Mouse (Mus musculus) layer of hippocampus, postnatal 10 days (tissue): ENCODE results near the gene Pidd1. TPM values are rescaled to one million over a fixed set of nuclear protein-coding genes. Genes with fewer than 3 reads are reported as not detected.

Source experiments
- DNase-seq, 2 experiments: peaks; one replicate each; pipeline ENCODE4 v3.0.0; 2021; ENCODE audit warnings: low spot score in 2 of 2
- long read RNA-seq: library from polyadenylated mRNA; stranded (forward); transcript quantifications from one replicate; pipeline ENCODE4 v2.0.0, GENCODE M21; 2023
- total RNA-seq, 2 experiments: library from RNA; stranded (reverse); gene quantifications; 2 replicates each; pipeline ENCODE4 v1.2.3; 2021

Pidd1 gene
- 1 to 10 TPM; 2.1 to 3.8 TPM for total RNA-seq
- long read RNA-seq, partial matches to known transcripts, result 0 of 1 reads
- long read RNA-seq, other reads (novel, unspliced or antisense), result 1 of 1 reads

GRCm38 (mm10) chr7:141443828-141444237, at the start of gene Pidd1:
Pidd1 (minus strand) TSS chr7:141444025.
- DNase-seq, result peak in 1 of 2 experiments; percentile 14

GRCm38 (mm10) chr7:141492738-141493137, 48.9 kb upstream of the Pidd1 start:
- no peak for DNase-seq

GRCm38 (mm10) chr7:141491151-141491550, 47.3 kb upstream of the Pidd1 start:
- no peak for DNase-seq

DNA sequence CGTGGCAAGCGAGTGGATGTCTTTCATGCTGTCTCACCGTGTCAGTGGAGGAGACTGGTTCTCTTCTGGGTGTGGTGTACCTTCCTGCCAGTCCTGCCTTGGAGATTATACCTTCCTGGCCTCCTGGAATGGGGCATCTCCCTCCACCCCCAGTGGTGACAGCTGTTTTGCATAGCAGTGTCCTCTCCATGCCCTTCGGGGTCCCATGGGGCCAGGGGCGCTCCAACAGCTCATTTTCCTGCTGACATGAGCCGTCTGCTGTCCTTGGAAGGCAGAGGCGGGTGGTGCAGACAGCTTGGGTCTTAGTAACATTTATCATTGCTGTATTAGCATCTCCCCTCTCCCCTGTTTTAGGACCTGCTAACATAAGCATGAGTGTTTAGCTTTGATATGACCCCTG, 43.3 kb upstream of the Pidd1 start:
- no peak for DNase-seq

GRCm38 (mm10) chr7:141486239-141486638, 42.4 kb upstream of the Pidd1 start:
- DNase-seq, result no peak

- DNase-seq, result no peak
Measured at GRCm38 (mm10) chr7:141485606-141486005, 41.8 kb upstream of the Pidd1 start.

- DNase-seq, result no peak
Measured at GRCm38 (mm10) chr7:141485186-141485585, 41.4 kb upstream of the Pidd1 start.

DNA sequence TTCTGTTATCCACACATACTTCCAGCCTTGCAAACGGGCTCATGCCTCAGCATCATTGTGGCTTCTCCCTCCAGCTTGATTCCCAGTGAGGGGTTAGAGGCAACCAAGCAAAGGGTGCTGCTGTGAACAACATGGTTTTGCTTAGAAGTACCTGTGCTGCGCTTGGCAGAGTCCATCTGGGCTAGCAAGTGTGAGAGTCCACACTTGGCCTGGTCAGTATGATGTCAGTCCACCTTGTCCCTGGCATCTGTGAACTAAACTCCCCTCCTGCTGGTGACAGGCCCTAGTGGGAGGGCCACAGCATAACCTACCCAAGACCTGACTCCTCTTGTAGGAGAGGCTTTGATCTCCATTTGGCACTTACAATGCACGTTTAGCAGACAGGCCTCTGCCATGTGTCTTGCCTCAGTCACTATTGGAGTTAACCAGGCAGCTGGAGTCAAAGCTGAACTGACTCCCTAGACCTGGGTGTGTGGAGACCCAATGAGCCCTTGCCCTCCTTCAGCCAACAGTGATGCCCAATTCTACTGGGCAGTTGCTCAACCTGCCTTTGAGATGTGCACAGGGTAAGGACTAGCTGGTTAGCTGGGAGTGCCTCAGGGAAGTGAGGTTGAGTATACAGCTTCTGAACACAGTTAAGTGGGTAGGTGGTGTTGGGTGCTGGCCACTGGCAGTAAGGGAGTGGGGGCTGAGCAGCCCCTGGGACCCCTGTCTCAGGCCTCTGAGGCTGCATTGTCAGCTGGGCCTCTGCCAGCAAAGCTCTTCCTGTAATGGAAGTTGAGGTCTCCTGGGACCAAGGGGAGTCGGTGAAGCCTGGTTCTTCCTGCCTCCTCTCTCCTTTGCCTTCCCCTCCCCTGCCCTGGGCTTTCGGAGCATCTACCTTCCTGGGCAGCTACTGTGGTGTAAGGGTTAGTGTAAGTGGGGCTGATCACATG, 40.6 kb upstream of the Pidd1 start:
- no peak for DNase-seq

DNA sequence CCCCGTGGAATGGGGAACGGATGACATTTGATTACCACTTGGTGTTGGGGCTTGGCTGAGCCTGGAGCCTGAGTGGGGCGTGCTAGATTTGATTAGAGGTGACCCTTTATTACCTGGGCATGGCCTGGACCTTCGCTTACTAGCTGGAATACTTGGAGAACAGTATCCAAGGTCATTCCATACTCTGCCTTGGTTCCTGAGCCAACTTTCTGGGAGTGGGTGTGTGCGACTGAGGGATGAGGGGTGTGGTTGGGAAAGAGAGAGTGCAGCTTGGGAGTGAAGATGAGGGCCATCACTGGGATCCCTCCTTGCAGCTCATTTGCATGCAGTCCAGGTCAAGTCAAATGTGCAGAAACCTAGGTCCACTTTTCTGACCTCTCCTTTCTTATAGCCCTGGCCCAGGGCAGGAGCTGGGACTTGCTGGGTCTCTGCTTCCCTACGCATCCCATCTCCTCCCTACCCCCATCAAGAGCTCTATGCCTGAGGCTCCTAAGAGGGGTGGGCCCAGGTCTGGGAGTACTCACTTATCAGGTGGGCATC, 39.4 kb upstream of the Pidd1 start:
- DNase-seq, result no peak

DNA sequence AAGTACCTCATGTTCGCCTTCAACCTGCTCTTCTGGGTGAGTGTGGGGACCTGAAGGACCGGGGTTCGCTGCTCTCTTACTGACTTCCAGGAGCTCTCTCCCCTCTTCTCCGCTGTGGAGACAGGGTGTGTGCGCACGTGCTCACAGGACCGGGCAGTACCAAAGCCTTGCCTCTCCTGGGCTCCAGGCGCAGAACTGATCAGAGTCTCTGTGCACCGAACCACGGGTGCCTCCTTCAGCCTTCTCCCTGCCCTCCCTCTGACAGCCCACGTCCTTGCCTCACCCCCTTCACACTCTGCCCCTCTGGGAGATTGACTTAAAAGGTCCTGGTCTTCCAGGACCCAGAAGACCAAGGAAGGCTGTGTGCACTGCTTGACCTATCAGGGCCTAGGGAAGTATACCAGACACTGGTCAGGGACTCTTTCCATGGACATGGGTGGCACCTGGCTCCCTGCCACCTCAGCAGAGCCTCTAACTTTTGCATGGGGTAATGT, 38.8 kb upstream of the Pidd1 start:
- no peak for DNase-seq

GRCm38 (mm10) chr7:141481498-141482401, 37.9 kb upstream of the Pidd1 start:
- DNase-seq, result peak; percentile 60 to 63

GRCm38 (mm10) chr7:141480842-141481497, 37.1 kb upstream of the Pidd1 start:
- DNase-seq, result peak; percentile 71 to 77

DNA sequence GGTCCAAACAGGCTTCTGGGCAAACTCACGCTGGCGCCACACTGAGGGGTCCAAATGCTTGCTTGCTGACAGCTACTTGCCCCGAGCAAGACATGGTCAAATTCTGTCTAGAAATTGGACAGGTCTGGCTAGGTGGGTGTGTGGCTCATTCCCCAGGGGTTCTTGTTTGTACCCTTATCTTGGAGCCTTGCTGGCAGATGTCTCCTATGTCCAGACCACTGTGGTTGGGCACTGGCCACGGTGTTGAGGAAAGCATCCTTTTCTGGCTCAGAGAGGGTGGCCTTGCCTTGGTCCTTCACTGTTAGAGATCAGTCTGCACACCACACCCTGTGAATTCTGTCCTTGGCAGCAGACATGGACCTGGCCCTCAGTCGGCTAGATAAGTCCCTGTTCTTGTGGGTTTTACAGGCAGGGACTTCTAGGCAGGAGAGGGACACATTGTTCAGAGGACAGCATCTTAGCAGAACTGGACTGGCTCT, 34.5 kb upstream of the Pidd1 start:
- DNase-seq, result no peak

GRCm38 (mm10) chr7:141477578-141478269, 33.9 kb upstream of the Pidd1 start:
- DNase-seq, result no peak

GRCm38 (mm10) chr7:141476981-141477370, 33.2 kb upstream of the Pidd1 start:
- DNase-seq, result no peak

DNA sequence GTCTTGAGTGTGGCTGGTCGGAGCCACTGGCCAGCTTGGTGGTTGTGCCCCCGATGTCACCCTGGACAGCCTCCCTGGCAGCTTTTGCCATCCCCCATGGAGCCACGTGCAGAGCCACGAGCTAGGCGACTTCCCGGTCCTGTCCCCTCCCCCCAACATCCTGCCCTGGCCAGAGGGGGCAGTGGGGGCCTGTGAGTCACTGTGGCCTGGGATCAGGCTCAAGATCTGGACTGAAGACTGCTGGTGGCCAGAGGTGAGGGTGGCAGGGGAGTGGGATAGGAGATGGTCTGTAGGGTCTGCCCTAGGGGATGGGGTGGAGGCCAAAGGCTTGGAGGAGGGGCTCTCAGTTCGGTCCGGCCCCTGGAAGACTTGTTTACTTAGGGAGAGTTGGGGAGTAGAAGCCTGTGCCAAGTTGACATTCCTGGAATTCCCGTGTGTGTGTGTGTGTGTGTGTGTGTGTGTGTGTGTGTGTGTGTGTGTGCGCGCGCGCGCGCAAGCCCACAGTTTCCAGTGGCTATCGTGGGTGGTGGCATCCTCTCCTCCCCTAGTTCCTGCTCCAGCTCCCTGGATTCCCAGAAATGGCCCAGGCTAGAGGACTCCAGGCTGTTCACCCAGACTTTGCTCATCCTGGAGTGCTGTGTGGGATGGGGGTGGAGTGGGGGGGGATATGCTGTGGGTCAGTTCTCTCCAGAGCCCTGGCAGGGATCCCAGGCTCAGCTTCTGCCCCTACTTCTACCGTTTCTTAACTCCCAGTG, 32.6 kb upstream of the Pidd1 start:
- DNase-seq, result peak in 1 of 2 experiments; percentile 56

GRCm38 (mm10) chr7:141475805-141476158, 32.0 kb upstream of the Pidd1 start:
- DNase-seq, result no peak

DNA sequence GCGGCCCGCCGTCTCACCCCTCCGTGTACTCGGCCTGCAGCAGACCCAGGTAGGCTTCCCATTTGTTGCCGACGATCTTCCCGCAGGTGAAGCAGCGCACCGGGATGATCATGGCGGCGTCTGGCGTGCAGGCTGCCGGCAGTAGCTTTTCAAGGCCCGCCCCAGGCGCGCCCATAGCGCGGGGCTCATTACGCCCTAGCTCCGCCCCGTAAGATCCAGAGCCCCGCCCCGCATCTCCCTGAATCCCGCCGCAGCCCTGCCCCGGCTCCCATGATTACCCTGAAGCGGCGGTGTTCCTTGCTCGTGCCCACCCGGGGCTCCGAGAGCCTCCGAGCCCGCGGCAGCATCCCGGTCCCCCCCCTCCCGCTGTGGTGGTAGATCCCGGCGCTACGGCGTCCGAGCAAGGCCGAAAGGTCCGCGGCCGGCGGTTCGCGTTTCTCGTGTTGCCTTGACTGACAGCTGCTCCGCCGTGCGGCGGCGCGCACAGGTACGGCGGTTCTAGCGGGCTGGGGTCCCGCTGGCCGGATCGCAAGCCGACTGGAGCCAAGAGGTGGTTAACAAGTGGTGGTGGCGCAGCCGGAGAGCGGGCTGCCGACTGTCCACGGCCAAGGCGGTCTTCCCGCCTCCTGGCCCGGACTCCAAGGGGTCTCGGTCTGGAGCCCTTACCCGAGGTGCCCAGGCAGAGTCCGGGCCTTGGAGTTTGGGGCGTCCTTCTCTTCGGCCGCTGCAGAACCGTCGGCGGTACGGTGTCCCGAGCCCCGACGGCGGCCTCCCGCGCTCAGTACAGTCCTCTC, 31.4 kb upstream of the Pidd1 start, which contains the start of the genes Polr2l and Tspan4:
Gene Polr2l (minus strand): TSS at position 122 of the 794 bp plus-strand sequence.
Gene Tspan4 (plus strand): TSS at position 230 of the 794 bp plus-strand sequence.
- DNase-seq, result peak; percentile 85 to 88
